Mouse (Mus musculus) embryo, embryonic 10 days (tissue): Measurements from ENCODE around the gene Bsn.
"Not testable (repeated sequence)": the region's sequence is repeated elsewhere in the genome, so short reads cannot be mapped to it uniquely, and the experiment has no call there.

Experiments used
- DNase-seq: peaks from one replicate; pipeline ENCODE4 v3.0.0-alpha.2; 2015; ENCODE audit warnings: low spot score

Gene Bsn

GRCm38 (mm10) chr9:108149817-108150216, 40.4 kb downstream of the Bsn start:
- peak; percentile 45 for DNase-seq

- no peak for DNase-seq
Observed at GRCm38 (mm10) chr9:108147606-108148005, 42.6 kb downstream of the Bsn start.

GRCm38 (mm10) chr9:108146451-108146850, 43.7 kb downstream of the Bsn start:
- no peak for DNase-seq

- DNase-seq = no peak
Observed at GRCm38 (mm10) chr9:108145740-108146139, 44.4 kb downstream of the Bsn start.

- DNase-seq = no peak
Observed at GRCm38 (mm10) chr9:108144371-108145270, 45.6 kb downstream of the Bsn start.

- DNase-seq = no peak
Observed at GRCm38 (mm10) chr9:108143470-108143869, 46.7 kb downstream of the Bsn start.

GRCm38 (mm10) chr9:108141387-108141786, 48.8 kb downstream of the Bsn start:
- DNase-seq = no peak

- DNase-seq = no peak
Observed at GRCm38 (mm10) chr9:108139963-108140695, 50.1 kb downstream of the Bsn start.

GRCm38 (mm10) chr9:108139169-108139962, 50.8 kb downstream of the Bsn start:
- no peak for DNase-seq

GRCm38 (mm10) chr9:108138118-108138517, 52.1 kb downstream of the Bsn start:
- no peak for DNase-seq

- no peak for DNase-seq
Observed at GRCm38 (mm10) chr9:108137523-108137922, 52.7 kb downstream of the Bsn start.

GRCm38 (mm10) chr9:108136930-108137462, 53.2 kb downstream of the Bsn start:
- DNase-seq = no peak

- DNase-seq = peak; percentile 67
Observed at GRCm38 (mm10) chr9:108136225-108136624, 54.0 kb downstream of the Bsn start.

- DNase-seq = not testable (repeated sequence)
Observed at GRCm38 (mm10) chr9:108135679-108136078, 54.5 kb downstream of the Bsn start.

- no peak for DNase-seq
Observed at GRCm38 (mm10) chr9:108133478-108133877, 56.7 kb downstream of the Bsn start.

- no peak for DNase-seq
Observed at GRCm38 (mm10) chr9:108132373-108132772, 57.8 kb downstream of the Bsn start.

- DNase-seq = no peak
Observed at GRCm38 (mm10) chr9:108131502-108131901, 58.7 kb downstream of the Bsn start.

GRCm38 (mm10) chr9:108129042-108129948, 60.9 kb downstream of the Bsn start:
- no peak for DNase-seq

GRCm38 (mm10) chr9:108128248-108128647, 61.9 kb downstream of the Bsn start:
- no peak for DNase-seq

GRCm38 (mm10) chr9:108126436-108127180, 63.6 kb downstream of the Bsn start:
- no peak for DNase-seq
